Mouse (Mus musculus): ENCODE data around the gene Corin. TPM values are rescaled to one million over a fixed set of nuclear protein-coding genes. Genes with fewer than 3 reads are reported as not detected.
A peak's percentile ranks its signal among the peaks of the same experiment; 100 is the strongest.

Corin gene
- under 1 TPM; 0.08 to 0.20 TPM for total RNA-seq (2021)
- long read RNA-seq: 0 reads

GRCm38 (mm10) chr5:72503531-72504523, at the start of gene Corin:
Corin (minus strand) TSS chr5:72504473.
- DNase-seq (ENCODE audit: low spot score in 2 of 2): no peak

- no peak for DNase-seq (ENCODE audit: low spot score in 2 of 2)
Observed at GRCm38 (mm10) chr5:72551209-72551608, 46.9 kb upstream of the Corin start.

- no peak for DNase-seq (ENCODE audit: low spot score in 2 of 2)
Observed at GRCm38 (mm10) chr5:72528896-72529295, 24.6 kb upstream of the Corin start.

- DNase-seq (ENCODE audit: low spot score in 2 of 2): no peak
Observed at GRCm38 (mm10) chr5:72513808-72514207, 9.5 kb upstream of the Corin start.

- DNase-seq (ENCODE audit: low spot score in 2 of 2): peak in 1 of 2 experiments; percentile 63
Observed at GRCm38 (mm10) chr5:72505740-72506139, 1.5 kb upstream of the Corin start.

GRCm38 (mm10) chr5:72502778-72503177, 1.5 kb downstream of the Corin start:
- no peak for DNase-seq (ENCODE audit: low spot score in 2 of 2)

- no peak for DNase-seq (ENCODE audit: low spot score in 2 of 2)
Observed at GRCm38 (mm10) chr5:72501763-72502162, 2.5 kb downstream of the Corin start.

- no peak for DNase-seq (ENCODE audit: low spot score in 2 of 2)
Observed at GRCm38 (mm10) chr5:72498271-72498670, 6.0 kb downstream of the Corin start.

- no peak for DNase-seq (ENCODE audit: low spot score in 2 of 2)
Observed at GRCm38 (mm10) chr5:72496756-72497155, 7.5 kb downstream of the Corin start.

GRCm38 (mm10) chr5:72493906-72494305, 10.4 kb downstream of the Corin start:
- no peak for DNase-seq (ENCODE audit: low spot score in 2 of 2)

- no peak for DNase-seq (ENCODE audit: low spot score in 2 of 2)
Observed at GRCm38 (mm10) chr5:72491232-72491631, 13.0 kb downstream of the Corin start.

GRCm38 (mm10) chr5:72480456-72480855, 23.8 kb downstream of the Corin start:
- no peak for DNase-seq (ENCODE audit: low spot score in 2 of 2)

- no peak for DNase-seq (ENCODE audit: low spot score in 2 of 2)
Observed at GRCm38 (mm10) chr5:72472317-72473009, 31.8 kb downstream of the Corin start.

- DNase-seq (ENCODE audit: low spot score in 2 of 2): peak; percentile 13 to 67
Observed at GRCm38 (mm10) chr5:72471746-72472145, 32.5 kb downstream of the Corin start.

GRCm38 (mm10) chr5:72464932-72465331, 39.3 kb downstream of the Corin start:
- DNase-seq (ENCODE audit: low spot score in 2 of 2): no peak

GRCm38 (mm10) chr5:72459374-72460112, 44.7 kb downstream of the Corin start:
- DNase-seq (ENCODE audit: low spot score in 2 of 2): no peak

- DNase-seq (ENCODE audit: low spot score in 2 of 2): no peak
Observed at GRCm38 (mm10) chr5:72453690-72454089, 50.6 kb downstream of the Corin start.

- DNase-seq (ENCODE audit: low spot score in 2 of 2): no peak
Observed at GRCm38 (mm10) chr5:72453176-72453575, 51.1 kb downstream of the Corin start.

GRCm38 (mm10) chr5:72452750-72453149, 51.5 kb downstream of the Corin start:
- no peak for DNase-seq (ENCODE audit: low spot score in 2 of 2)

GRCm38 (mm10) chr5:72448846-72449245, 55.4 kb downstream of the Corin start:
- DNase-seq (ENCODE audit: low spot score in 2 of 2): no peak

- DNase-seq (ENCODE audit: low spot score in 2 of 2): no peak
Observed at GRCm38 (mm10) chr5:72446104-72446503, 58.2 kb downstream of the Corin start.
